Mouse (Mus musculus) C2C12 (cell line): ENCODE measurements around the gene Bri3bp.

ENCODE experiments used
- CEBPB ChIP-seq: IDR thresholded peaks from one replicate; pipeline ENCODE4 v1.6.1; 2011; ENCODE audit warnings: low read depth, mild to moderate bottlenecking, control low read depth, moderate library complexity
- CTCF ChIP-seq: IDR thresholded peaks from one replicate; pipeline ENCODE4 v1.5.1; 2011; ENCODE audit not compliant: control insufficient read depth, insufficient read depth, insufficient read length
- FOSL1 ChIP-seq: IDR thresholded peaks from one replicate; pipeline ENCODE4 v1.8.0; 2011; ENCODE audit warnings: mild to moderate bottlenecking, low read length; ENCODE audit not compliant: poor library complexity, insufficient read depth, severe bottlenecking
- MYOD1 ChIP-seq: IDR thresholded peaks from one replicate; pipeline ENCODE4 v1.6.1; 2011; ENCODE audit warnings: low read depth; ENCODE audit not compliant: control insufficient read depth, insufficient read length
- MYOG ChIP-seq: IDR thresholded peaks from one replicate; pipeline ENCODE4 v1.6.1; 2011; ENCODE audit not compliant: control insufficient read depth, insufficient read length; ENCODE audit errors: extremely low read depth
- USF1 ChIP-seq: IDR thresholded peaks from one replicate; pipeline ENCODE4 v1.6.1; 2011; ENCODE audit warnings: low read depth, mild to moderate bottlenecking, control low read depth, moderate library complexity

- TF ChIP-seq FOSL1 (no peak), CTCF (no peak), MYOD1 (no peak), CEBPB (no peak), MYOG (no peak), USF1 (no peak)
These were observed 29.3 kb downstream of the Bri3bp start for GRCm38 (mm10) chr5:125470713-125471112.
